Mouse (Mus musculus): ENCODE results near the gene Fbxo45. TPM values are rescaled to one million over a fixed set of nuclear protein-coding genes. Genes with fewer than 3 reads are reported as not detected.
A peak's percentile ranks its signal among the peaks of the same experiment; 100 is the strongest.

Fbxo45 gene
- total RNA-seq, 2 experiments from 2014 or later = 48.7 to 49.2 TPM

GRCm38 (mm10) chr16:32214804-32215576, 32.0 kb downstream of the Fbxo45 start:
- intact Hi-C loops (cut with DNase I) = loop anchor here (10.0 kb wide), 1 partner anchor 100 kb away; no protein-coding TSS in a partner anchor
- DNase-seq (ENCODE audit: low spot score in 2 of 2) = peak; percentile 53

GRCm38 (mm10) chr16:32214156-32214555, 32.8 kb downstream of the Fbxo45 start:
- intact Hi-C loops (cut with DNase I) = loop anchor here (10.0 kb wide), 1 partner anchor 99 kb away; no protein-coding TSS in a partner anchor
- DNase-seq (ENCODE audit: low spot score in 2 of 2) = no peak

GRCm38 (mm10) chr16:32204902-32205301, 42.1 kb downstream of the Fbxo45 start:
- intact Hi-C loops (cut with DNase I) = no loop called here
- no peak for DNase-seq (ENCODE audit: low spot score in 2 of 2)

- intact Hi-C loops (cut with DNase I) = no loop called here
- DNase-seq (ENCODE audit: low spot score in 2 of 2) = peak; percentile 22 to 29
Observed at GRCm38 (mm10) chr16:32202681-32203080, 44.3 kb downstream of the Fbxo45 start.

GRCm38 (mm10) chr16:32201004-32201325, 46.0 kb downstream of the Fbxo45 start:
- intact Hi-C loops (cut with DNase I) = no loop called here
- DNase-seq (ENCODE audit: low spot score in 2 of 2) = no peak

GRCm38 (mm10) chr16:32200256-32201003, 46.5 kb downstream of the Fbxo45 start:
- intact Hi-C loops (cut with DNase I) = no loop called here

GRCm38 (mm10) chr16:32190011-32190441, 56.9 kb downstream of the Fbxo45 start:
- intact Hi-C loops (cut with DNase I) = no loop called here
- DNase-seq (ENCODE audit: low spot score in 2 of 2) = no peak

More at GRCm38 (mm10) chr16:32200256-32201003, 46.5 kb downstream of the Fbxo45 start:
- no peak for DNase-seq (ENCODE audit: low spot score in 2 of 2)

- peak in 1 of 2 experiments; percentile 15 for DNase-seq (ENCODE audit: low spot score in 2 of 2)
- intact Hi-C loops (cut with DNase I) = no loop called here
Observed at GRCm38 (mm10) chr16:32189109-32189508, 57.8 kb downstream of the Fbxo45 start.

GRCm38 (mm10) chr16:32186056-32186455, 60.9 kb downstream of the Fbxo45 start:
- DNase-seq (ENCODE audit: low spot score in 2 of 2) = no peak
- intact Hi-C loops (cut with DNase I) = no loop called here

Small RNA genes lying within 50 kb of the gene (microRNA-seq; reads per million reads assigned to microRNA genes)
- gene Mir1946a = not detected

Other genes starting within 250 kb of the Fbxo45 start
- gene Senp5, start 243.9 kb downstream of the Fbxo45 start, total RNA-seq (2021) = 10 to 100 TPM; 45.8 to 49.3 TPM
- 10 to 100 TPM; 24.1 to 25.3 TPM for gene Pak2, start 167.8 kb downstream of the Fbxo45 start, total RNA-seq (2021)
- gene Pigx, start 147.4 kb downstream of the Fbxo45 start, total RNA-seq (2021) = 10 to 100 TPM; 25.8 to 27.8 TPM
- 10 to 100 TPM; 71.0 to 72.1 TPM for gene Cep19, start 147.4 kb downstream of the Fbxo45 start, total RNA-seq (2021)
- 1 to 10 TPM; 7.5 to 9.2 TPM for gene Nrros, start 81.6 kb downstream of the Fbxo45 start, total RNA-seq (2021)
- gene Bex6, start 67.3 kb downstream of the Fbxo45 start, total RNA-seq (2021) = not detected
- 10 to 100 TPM; 12.2 to 14.4 TPM for gene Wdr53, start 69 bp upstream of the Fbxo45 start, total RNA-seq (2021)
- gene Smco1, start 24.3 kb upstream of the Fbxo45 start, total RNA-seq (2021) = not detected
- 10 to 100 TPM; 24.8 to 29.8 TPM for gene Rnf168, start 30.3 kb upstream of the Fbxo45 start, total RNA-seq (2021)
- gene Ubxn7, start 85.1 kb upstream of the Fbxo45 start, total RNA-seq (2021) = 10 to 100 TPM; 47.4 to 57.4 TPM
- not detected for gene Tm4sf19, start 153.3 kb upstream of the Fbxo45 start, total RNA-seq (2021)
- 10 to 100 TPM; 14.6 TPM for gene Tctex1d2, start 172.5 kb upstream of the Fbxo45 start, total RNA-seq (2021)
- 10 to 100 TPM; 44.1 to 44.6 TPM for gene Pcyt1a, start 183.8 kb upstream of the Fbxo45 start, total RNA-seq (2021)
- gene Slc51a, start 240.7 kb upstream of the Fbxo45 start, total RNA-seq (2021) = not detected
- gene Zdhhc19, start 249.1 kb upstream of the Fbxo45 start, total RNA-seq (2021) = not detected